Mouse (Mus musculus): ENCODE measurements around the gene Art5. TPM values are rescaled to one million over a fixed set of nuclear protein-coding genes. Genes with fewer than 3 reads are reported as not detected.

The Art5 gene
- polyA plus RNA-seq, 1 experiment = 3.7 TPM

- Histone ChIP-seq H3K4me3 (ENCODE audit: control insufficient read depth, insufficient read depth, low read length) (no peak overlapping the region), H3K36me3 (ENCODE audit: control insufficient read depth, insufficient read depth, low read length) (peaks cover 2% of the 10 kb centered on the region; the same call in 1 of the 2 replicates), H3K27me3 (ENCODE audit: control insufficient read depth, insufficient read depth, low read length) (no peaks in the 10 kb centered on the region), H3K4me1 (replicated peaks; ENCODE audit: control insufficient read depth, insufficient read depth, low read length) (0 out of 2 replicates have a peak, but pooled peaks cover 2% of the 10 kb centered on the region), H3K27ac (ENCODE audit: control insufficient read depth, insufficient read depth, low read length) (no peak overlapping the region)
- DNase-seq = no peak
- WGBS = 85% methylated on average over 4 of the region's 4 CpGs
- TF ChIP-seq CTCF (IDR thresholded peaks at IDR 0.05; ENCODE audit: borderline replicate concordance, control insufficient read depth, extremely low read depth, insufficient read depth, low read length, poor library complexity) = no peak
- no peak for TF ChIP-seq POLR2A (IDR thresholded peaks at IDR 0.05; ENCODE audit: control insufficient read depth, extremely low read depth, insufficient read depth, low read length, poor library complexity)
These were observed 22.0 kb downstream of the Art5 start for GRCm38 (mm10) chr7:102087336-102087735.

DNA sequence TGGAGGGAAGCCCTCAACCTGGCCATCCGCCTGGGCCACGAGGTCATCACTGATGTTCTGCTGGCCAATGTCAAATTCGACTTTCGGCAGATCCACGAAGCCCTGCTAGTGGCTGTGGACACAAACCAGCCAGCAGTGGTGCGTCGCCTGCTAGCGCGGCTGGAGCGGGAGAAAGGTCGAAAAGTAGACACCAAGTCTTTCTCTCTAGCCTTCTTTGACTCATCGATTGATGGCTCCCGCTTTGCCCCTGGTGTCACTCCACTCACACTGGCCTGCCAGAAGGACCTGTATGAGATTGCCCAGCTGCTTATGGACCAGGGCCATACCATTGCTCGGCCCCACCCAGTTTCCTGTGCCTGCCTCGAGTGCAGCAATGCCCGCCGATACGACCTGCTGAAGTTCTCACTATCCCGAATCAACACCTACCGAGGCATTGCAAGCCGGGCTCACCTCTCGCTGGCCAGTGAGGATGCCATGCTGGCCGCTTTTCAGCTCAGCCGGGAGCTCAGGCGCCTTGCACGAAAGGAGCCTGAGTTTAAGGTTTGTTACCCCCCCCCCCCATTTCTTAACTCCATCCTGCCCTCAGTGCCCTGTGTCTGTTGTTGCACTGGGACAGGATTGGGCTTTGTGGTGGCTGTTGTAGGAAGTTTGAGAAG is 25.1 kb downstream of the Art5 start:
- H3K4me3 ChIP-seq (ENCODE audit: control insufficient read depth, insufficient read depth, low read length) = no peak overlapping the region
- no peaks in the 10 kb centered on the region for H3K27me3 ChIP-seq (ENCODE audit: control insufficient read depth, insufficient read depth, low read length)
- WGBS = 96% methylated on average over 26 of the region's 26 CpGs
- 0 out of 2 replicates have a peak, but pooled peaks cover 1% of the 10 kb centered on the region for H3K4me1 ChIP-seq (replicated peaks; ENCODE audit: control insufficient read depth, insufficient read depth, low read length)
- TF ChIP-seq CTCF (IDR thresholded peaks at IDR 0.05; ENCODE audit: borderline replicate concordance, control insufficient read depth, extremely low read depth, insufficient read depth, low read length, poor library complexity) (no peak), POLR2A (IDR thresholded peaks at IDR 0.05; ENCODE audit: control insufficient read depth, extremely low read depth, insufficient read depth, low read length, poor library complexity) (no peak)
- no peak for DNase-seq
- H3K36me3 ChIP-seq (ENCODE audit: control insufficient read depth, insufficient read depth, low read length) = peaks cover 28% of the 10 kb centered on the region
- no peak overlapping the region for H3K27ac ChIP-seq (ENCODE audit: control insufficient read depth, insufficient read depth, low read length)

- DNase-seq = no peak
- Histone ChIP-seq H3K4me1 (replicated peaks; ENCODE audit: control insufficient read depth, insufficient read depth, low read length) (no peaks in the 10 kb centered on the region), H3K27ac (ENCODE audit: control insufficient read depth, insufficient read depth, low read length) (no peak within 1 kb of the TSS), H3K36me3 (ENCODE audit: control insufficient read depth, insufficient read depth, low read length) (peaks cover 34% of the 10 kb centered on the region), H3K4me3 (ENCODE audit: control insufficient read depth, insufficient read depth, low read length) (no peak within 1 kb of the TSS), H3K27me3 (ENCODE audit: control insufficient read depth, insufficient read depth, low read length) (no peaks in the 10 kb centered on the region)
- WGBS = 90% methylated on average over 5 of the region's 5 CpGs
- TF ChIP-seq POLR2A (IDR thresholded peaks at IDR 0.05; ENCODE audit: control insufficient read depth, extremely low read depth, insufficient read depth, low read length, poor library complexity) (no peak), CTCF (IDR thresholded peaks at IDR 0.05; ENCODE audit: borderline replicate concordance, control insufficient read depth, extremely low read depth, insufficient read depth, low read length, poor library complexity) (no peak)
These were observed 26.5 kb downstream of the Art5 start, which contains the start of gene Trpc2 for GRCm38 (mm10) chr7:102082816-102083215. Gene Trpc2, plus strand, starts transcription at chr7:102083116.

GRCm38 (mm10) chr7:102081784-102082183 is 27.5 kb downstream of the Art5 start:
- H3K4me3 ChIP-seq (ENCODE audit: control insufficient read depth, insufficient read depth, low read length) = no peak overlapping the region

DNA sequence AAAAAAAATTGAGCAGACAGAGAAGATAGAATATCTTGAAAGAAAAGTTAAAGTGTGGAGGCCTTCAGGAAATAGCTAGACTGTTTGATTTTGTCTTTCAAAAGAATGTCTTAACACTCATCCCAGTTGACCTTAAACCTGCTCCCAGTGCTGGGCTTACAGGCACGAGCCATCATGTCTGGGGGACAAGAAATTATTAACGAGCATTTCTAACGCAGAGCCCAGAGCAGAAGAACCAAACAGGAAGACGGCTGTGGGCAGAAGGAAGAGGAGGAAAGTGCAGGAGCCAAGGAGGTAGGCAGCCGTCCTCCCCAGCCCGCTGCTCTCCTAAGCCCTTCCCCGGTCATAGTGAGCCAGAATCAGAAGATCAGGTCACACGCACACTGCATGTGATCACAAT is 29.0 kb downstream of the Art5 start:
- Histone ChIP-seq H3K27ac (ENCODE audit: control insufficient read depth, insufficient read depth, low read length) (no peak overlapping the region), H3K4me1 (replicated peaks; ENCODE audit: control insufficient read depth, insufficient read depth, low read length) (no peaks in the 10 kb centered on the region), H3K27me3 (ENCODE audit: control insufficient read depth, insufficient read depth, low read length) (no peaks in the 10 kb centered on the region), H3K36me3 (ENCODE audit: control insufficient read depth, insufficient read depth, low read length) (peaks cover 42% of the 10 kb centered on the region), H3K4me3 (ENCODE audit: control insufficient read depth, insufficient read depth, low read length) (no peak overlapping the region)
- 98% methylated on average over 8 of the region's 8 CpGs for WGBS
- TF ChIP-seq CTCF (IDR thresholded peaks at IDR 0.05; ENCODE audit: borderline replicate concordance, control insufficient read depth, extremely low read depth, insufficient read depth, low read length, poor library complexity) = no peak
- no peak for DNase-seq

More at GRCm38 (mm10) chr7:102081784-102082183, 27.5 kb downstream of the Art5 start:
- H3K27me3 ChIP-seq (ENCODE audit: control insufficient read depth, insufficient read depth, low read length) = no peaks in the 10 kb centered on the region
- TF ChIP-seq POLR2A (IDR thresholded peaks at IDR 0.05; ENCODE audit: control insufficient read depth, extremely low read depth, insufficient read depth, low read length, poor library complexity) (no peak), CTCF (IDR thresholded peaks at IDR 0.05; ENCODE audit: borderline replicate concordance, control insufficient read depth, extremely low read depth, insufficient read depth, low read length, poor library complexity) (no peak)
- no peak overlapping the region for H3K27ac ChIP-seq (ENCODE audit: control insufficient read depth, insufficient read depth, low read length)
- 99% methylated on average over 5 of the region's 5 CpGs for WGBS
- H3K36me3 ChIP-seq (ENCODE audit: control insufficient read depth, insufficient read depth, low read length) = peaks cover 38% of the 10 kb centered on the region
- DNase-seq = no peak
- H3K4me1 ChIP-seq (replicated peaks; ENCODE audit: control insufficient read depth, insufficient read depth, low read length) = no peaks in the 10 kb centered on the region

GRCm38 (mm10) chr7:102078517-102078916 is 30.8 kb downstream of the Art5 start:
- Histone ChIP-seq H3K36me3 (ENCODE audit: control insufficient read depth, insufficient read depth, low read length) (peaks cover 56% of the 10 kb centered on the region), H3K27ac (ENCODE audit: control insufficient read depth, insufficient read depth, low read length) (no peak overlapping the region), H3K4me1 (replicated peaks; ENCODE audit: control insufficient read depth, insufficient read depth, low read length) (no peaks in the 10 kb centered on the region), H3K27me3 (ENCODE audit: control insufficient read depth, insufficient read depth, low read length) (no peaks in the 10 kb centered on the region), H3K4me3 (ENCODE audit: control insufficient read depth, insufficient read depth, low read length) (no peak overlapping the region)
- TF ChIP-seq POLR2A (IDR thresholded peaks at IDR 0.05; ENCODE audit: control insufficient read depth, extremely low read depth, insufficient read depth, low read length, poor library complexity) (no peak), CTCF (IDR thresholded peaks at IDR 0.05; ENCODE audit: borderline replicate concordance, control insufficient read depth, extremely low read depth, insufficient read depth, low read length, poor library complexity) (no peak)
- DNase-seq = peak; percentile 30
- WGBS = 88% methylated on average over 7 of the region's 7 CpGs

Measured in thymus, adult 2 months (tissue).